Comparison of ENCODE assay signal across 9 mouse cellular contexts in genomic region chr17:6828531-6829150, GRCm38 (mm10). TPM values are rescaled to one million over a fixed set of nuclear protein-coding genes. Genes with fewer than 3 reads are reported as not detected.
DNase-seq lines count a peak whose midpoint lies in the region; ATAC-seq and TF ChIP-seq lines count a peak whose summit lies in the region.
"Had no signal": no experiment of that assay in that cellular context is flagged by ENCODE, and none has a peak within 500 bp of the region (broad histone marks: within the 10 kb centered on the region; RNA-seq: fewer than 3 reads in every experiment).

No protein-coding gene starts in this region.

- peak; percentile 80 for TF ChIP-seq EP300 in lung, postnatal 0 days (IDR thresholded peaks at IDR 0.05)

- TF ChIP-seq CTCF in lung, postnatal 0 days (IDR thresholded peaks at IDR 0.05), result peak; percentile 2; the same call in 1 of the 2 replicates

- H3K9ac ChIP-seq in lung, postnatal 0 days (replicated peaks; ENCODE audit: low read depth), result peak overlapping the region; percentile 12; the same call in 1 of the 2 replicates

- peak; percentile 29 for DNase-seq in cerebellum, adult 9-10 months
- DNase-seq in ES-CJ7 (ENCODE audit: low read depth, low spot score), result peak; percentile 62
- DNase-seq in hindbrain, embryonic 10.5 days (ENCODE audit: low spot score), result no peak
- peak; percentile 85 for DNase-seq in lung, postnatal 0 days (ENCODE audit: low spot score)
- DNase-seq in thymus, postnatal 0 days (ENCODE audit: low spot score), result peak; percentile 68

- no peaks in the 10 kb centered on the region for H3K36me3 ChIP-seq in hindbrain, embryonic 10.5 days
- H3K36me3 ChIP-seq in lung, postnatal 0 days (ENCODE audit: insufficient read depth, low read length), result no peaks in the 10 kb centered on the region

- peak overlapping the region; percentile 66 for H3K4me2 ChIP-seq in lung, postnatal 0 days (replicated peaks; ENCODE audit: low read depth, low read length)

- H3K4me1 ChIP-seq in hindbrain, embryonic 10.5 days (replicated peaks), result peaks cover 21% of the 10 kb centered on the region
- peaks cover 5% of the 10 kb centered on the region; the same call in 1 of the 2 replicates for H3K4me1 ChIP-seq in lung, postnatal 0 days (ENCODE audit: insufficient read depth, low read depth, low read length)

- no peaks in the 10 kb centered on the region for H3K9me3 ChIP-seq in hindbrain, embryonic 10.5 days
- no peaks in the 10 kb centered on the region for H3K9me3 ChIP-seq in lung, postnatal 0 days (ENCODE audit: low read length)

- H3K27me3 ChIP-seq in hindbrain, embryonic 10.5 days (ENCODE audit: insufficient read depth, poor library complexity, severe bottlenecking), result no peaks in the 10 kb centered on the region; the same call in 1 of the 2 replicates
- H3K27me3 ChIP-seq in lung, postnatal 0 days (replicated peaks; ENCODE audit: insufficient read depth, low read length), result no peaks in the 10 kb centered on the region
- H3K27me3 ChIP-seq: Patski had no signal

- WGBS in hindbrain, embryonic 10.5 days, result 79% methylated on average over 7 of the region's 7 CpGs
- 33% methylated on average over 7 of the region's 7 CpGs for WGBS in lung, postnatal 0 days

- peak overlapping the region; percentile 96 for H3K27ac ChIP-seq in hindbrain, embryonic 10.5 days
- peak overlapping the region; percentile 88 for H3K27ac ChIP-seq in lung, postnatal 0 days (ENCODE audit: low read length)

- peak overlapping the region; percentile 70 for H3K4me3 ChIP-seq in hindbrain, embryonic 10.5 days
- H3K4me3 ChIP-seq in lung, postnatal 0 days (ENCODE audit: low read depth, low read length), result peak overlapping the region; percentile 42; the same call in 1 of the 2 replicates

- ATAC-seq in cerebellum, adult (ENCODE audit: insufficient number of reproducible peaks, low FRiP score, low TSS enrichment), result no peak
- peak; percentile 29 for ATAC-seq in lung, postnatal 0 days
- ATAC-seq in erythroid progenitor cell, adult 5-6 weeks (replicated peaks; ENCODE audit: low FRiP score, poor library complexity, severe bottlenecking), result no peak
- ATAC-seq in granulocyte monocyte progenitor cell, adult 5-6 weeks (replicated peaks; ENCODE audit: poor library complexity, severe bottlenecking), result no peak

RNA-seq across cellular contexts. Expression of gene Ezr, which starts 46.1 kb away (rescaled TPM):
- polyA plus RNA-seq in hindbrain, embryonic 10.5 days (2016; fragmentation: Nextera tagmentation; extraction: Ambion mirVana), result 85.2 and 99.4 TPM in 2 replicates
- polyA plus RNA-seq in lung, postnatal 0 days (2015; fragmentation: Nextera tagmentation; extraction: Ambion mirVana), result 275 and 288 TPM in 2 replicates
- polyA plus RNA-seq in thymus, postnatal 0 days (2015; fragmentation: Nextera tagmentation; extraction: Ambion mirVana), result 385 and 387 TPM in 2 replicates
- 59.5 and 69.6 TPM in 2 replicates for total RNA-seq in erythroid progenitor cell, adult 5-6 weeks (2015; ENCODE audit: low replicate concordance)
- total RNA-seq in erythroid progenitor cell, adult 5-6 weeks (2017; ENCODE audit: low replicate concordance), result 196 and 254 TPM in 2 replicates
- 44.2 and 55.0 TPM in 2 replicates for total RNA-seq in granulocyte monocyte progenitor cell, adult 5-6 weeks (2014; fragmentation: Nextera tagmentation)
- 99.7 and 110 TPM in 2 replicates for total RNA-seq in granulocyte monocyte progenitor cell, adult 5-6 weeks (2017)
